Mouse (Mus musculus): ENCODE measurements around the gene Socs1. TPM values are rescaled to one million over a fixed set of nuclear protein-coding genes. Genes with fewer than 3 reads are reported as not detected.

Socs1 gene
- polyA plus RNA-seq (2012; rRNA removed) = 11.1 and 12.1 TPM in 2 replicates

GRCm38 (mm10) chr16:10785371-10786231, at the start of gene Socs1:
TSS of gene Socs1 (minus strand) at chr16:10785536.

DNA sequence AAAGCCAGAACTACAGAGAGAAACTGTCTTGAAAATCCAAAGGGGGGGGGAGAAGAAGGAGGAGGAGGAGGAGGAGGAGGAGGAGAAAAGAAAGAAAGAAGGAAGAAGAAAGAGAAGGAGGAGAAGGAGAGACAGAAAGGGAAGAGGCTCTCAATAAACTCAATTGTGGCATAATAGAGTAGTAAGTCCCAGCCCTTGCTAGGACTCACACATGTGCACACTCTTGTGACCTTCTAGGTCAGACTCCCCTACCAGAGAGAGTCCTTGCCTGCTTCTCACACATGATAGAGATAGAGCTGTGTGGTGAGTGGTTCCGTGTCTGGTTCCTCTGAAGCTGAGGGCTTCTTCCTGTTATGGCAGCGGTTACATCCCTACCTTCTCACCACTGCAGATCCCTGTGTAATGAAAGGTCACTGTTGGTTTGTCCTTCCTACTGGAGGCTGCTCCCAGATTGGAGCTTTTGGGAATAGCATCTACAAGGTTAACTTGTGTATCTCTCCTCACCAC, 27.6 kb upstream of the Socs1 start, which contains the start of gene Gm11172:
Gene Gm11172 (plus strand): TSS at position 51 of the 507 bp plus-strand sequence.

DNA sequence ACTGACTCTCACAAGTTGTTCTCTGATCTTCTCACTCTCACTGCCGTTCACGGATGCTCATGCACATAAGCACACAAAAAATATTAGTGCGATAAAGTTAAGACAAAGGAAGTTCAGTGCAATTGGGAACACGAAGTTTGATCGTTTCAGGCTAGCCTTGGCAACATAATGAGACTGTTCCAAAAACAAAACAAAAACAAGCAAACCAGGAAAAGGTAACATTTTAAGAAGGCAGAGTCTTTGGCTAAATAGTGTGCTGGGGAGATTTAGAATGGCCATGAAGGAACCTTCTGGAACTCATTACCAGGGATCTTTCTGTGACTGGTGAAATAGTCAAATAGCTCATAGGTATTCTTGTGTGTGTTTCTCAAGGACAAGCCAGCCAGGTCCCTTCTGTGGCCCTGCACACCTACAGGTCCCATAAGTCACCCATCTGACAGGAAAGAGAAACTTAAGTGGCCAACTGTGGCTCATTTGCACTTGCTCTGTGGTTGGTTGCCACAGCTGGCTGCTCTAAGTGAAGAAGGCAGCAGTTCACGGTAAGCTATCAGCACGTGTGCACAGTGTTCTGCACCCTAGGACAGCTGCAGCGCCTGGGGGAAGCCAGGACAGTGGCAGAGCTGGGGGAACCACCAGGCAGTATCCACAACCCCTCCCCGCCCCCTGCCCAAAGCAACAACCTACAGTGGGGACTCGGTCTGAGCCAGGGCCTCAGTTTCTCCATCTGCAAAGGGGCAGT, 20.6 kb upstream of the Socs1 start, which contains the start of gene Prm1:
Gene Prm1 (minus strand): TSS at position 51 of the 739 bp plus-strand sequence.

GRCm38 (mm10) chr16:10796034-10796433, 10.7 kb upstream of the Socs1 start, which contains the start of gene Prm2:
TSS of gene Prm2 (minus strand) at chr16:10796134.

GRCm38 (mm10) chr16:10790702-10791101, 5.4 kb upstream of the Socs1 start, which contains the start of gene Prm3:
TSS of gene Prm3 (minus strand) at chr16:10790914.

DNA sequence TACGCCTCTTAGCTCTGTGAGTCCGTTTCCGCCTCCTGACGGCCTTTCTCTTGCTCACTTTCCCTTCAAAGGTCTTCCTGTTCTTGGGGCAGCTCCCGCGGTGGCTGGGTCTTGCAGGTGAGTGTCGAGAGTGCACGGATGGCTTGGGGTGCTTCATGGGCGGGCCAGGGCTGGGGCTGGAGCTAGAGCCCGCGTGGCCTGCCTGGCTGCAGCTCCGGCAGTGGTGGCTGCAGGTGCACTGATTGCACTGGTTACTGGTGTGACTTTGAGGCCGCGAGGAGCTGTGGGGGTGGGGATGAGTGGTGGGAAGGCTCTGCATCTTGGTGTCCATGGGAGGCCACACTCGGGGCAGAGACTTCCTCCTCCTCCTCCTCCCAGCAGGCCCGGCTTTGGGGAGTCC, 2.9 kb upstream of the Socs1 start, which contains the start of gene Tnp2:
Gene Tnp2 (minus strand): TSS at position 390 of the 400 bp plus-strand sequence.

Other genes starting within 250 kb of the Socs1 start
- gene Dexi, start 242.5 kb downstream of the Socs1 start, polyA plus RNA-seq (2012; rRNA removed) = 69.4 and 87.4 TPM in 2 replicates
- 11.7 and 14.5 TPM in 2 replicates for gene Clec16a, start 240.2 kb downstream of the Socs1 start, polyA plus RNA-seq (2012; rRNA removed)
- gene Tnp2, start 3.1 kb upstream of the Socs1 start, polyA plus RNA-seq (2012; rRNA removed) = not detected in 2 replicates
- not detected in 2 replicates for gene Prm3, start 5.4 kb upstream of the Socs1 start, polyA plus RNA-seq (2012; rRNA removed)
- gene Prm2, start 10.6 kb upstream of the Socs1 start, polyA plus RNA-seq (2012; rRNA removed) = 0.22 and 0.36 TPM in 2 replicates
- not detected in 2 replicates for gene Prm1, start 20.3 kb upstream of the Socs1 start, polyA plus RNA-seq (2012; rRNA removed)
- not detected in 2 replicates for gene Gm11172, start 27.4 kb upstream of the Socs1 start, polyA plus RNA-seq (2012; rRNA removed)
- gene Rmi2, start 49.5 kb upstream of the Socs1 start, polyA plus RNA-seq (2012; rRNA removed) = 4.7 and 5.2 TPM in 2 replicates

Data from colon, adult 2 months (tissue).